Mouse (Mus musculus) heart, postnatal 0 days (tissue): ENCODE measurements at regions not wholly inside any gene's neighbourhood (a gene's known extent, or its start where the extent isn't known, plus 50 kb on each side); places are given as distances from the start of the nearest gene placed in this dataset.

ENCODE experiments used
- ATAC-seq: fragments of 200-750 bp; cut with Nextera tagmentation; 2 replicates; pipeline ENCODE4 v1.8.0; 2017; ENCODE audit warnings: low read depth, moderate number of reproducible peaks, moderate library complexity; ENCODE audit not compliant: insufficient read depth
- DNase-seq: peaks from one replicate; pipeline ENCODE4 v3.0.0-alpha.2; 2016; ENCODE audit warnings: low spot score
- H3K27ac ChIP-seq: fragments of 300-500 bp; sonication (generic); 2 replicates; pipeline ENCODE4 v1.5.1; 2014; ENCODE audit warnings: low read depth, mild to moderate bottlenecking
- H3K27me3 ChIP-seq: fragments of 300-500 bp; sonication (generic); 2 replicates; pipeline ENCODE4 v1.6.1; 2014; ENCODE audit warnings: low read length, mixed read lengths; ENCODE audit not compliant: control insufficient read depth, insufficient read depth
- H3K36me3 ChIP-seq: fragments of 300-500 bp; sonication (generic); replicated peaks from 2 replicates; pipeline ENCODE4 v1.6.1; 2014; ENCODE audit warnings: low read length, mixed read lengths; ENCODE audit not compliant: control insufficient read depth, insufficient read depth
- H3K4me1 ChIP-seq: fragments of 300-500 bp; sonication (generic); 2 replicates; pipeline ENCODE4 v1.6.1; 2014; ENCODE audit warnings: antibody characterized with exemption; ENCODE audit not compliant: control insufficient read depth, insufficient read depth
- H3K4me2 ChIP-seq: fragments of 300-500 bp; sonication (generic); 2 replicates; pipeline ENCODE4 v1.6.1; 2014; ENCODE audit warnings: low read depth, mild to moderate bottlenecking, low read length, moderate library complexity
- H3K4me3 ChIP-seq: fragments of 300-500 bp; sonication (generic); 2 replicates; pipeline ENCODE4 v1.5.1; 2014; ENCODE audit warnings: low read depth, low read length
- H3K9ac ChIP-seq: fragments of 300-500 bp; sonication (generic); replicated peaks from 2 replicates; pipeline ENCODE4 v1.6.1; 2014; ENCODE audit warnings: low read depth, low read length, mixed read lengths
- H3K9me3 ChIP-seq: fragments of 300-500 bp; sonication (generic); replicated peaks from 2 replicates; pipeline ENCODE4 v1.6.1; 2016; ENCODE audit warnings: low read length; ENCODE audit not compliant: control insufficient read depth
- CTCF ChIP-seq: IDR thresholded peaks from 2 replicates; pipeline ENCODE4 v1.5.1; 2016; ENCODE audit warnings: antibody characterized with exemption, control low read depth, low read depth
- EP300 ChIP-seq: IDR thresholded peaks from 2 replicates; pipeline ENCODE4 v1.6.1; 2016; ENCODE audit warnings: antibody characterized with exemption, low read depth
- WGBS: fragments of 180-500 bp; shearing (Covaris S2); extraction: QIAGEN DNeasy Blood & Tissue Kit; methylation state at CpG from one replicate; pipeline ENCODE4 v1.1.7; 2014; 5-methylcytosine and 5-hydroxymethylcytosine counted together

DNA sequence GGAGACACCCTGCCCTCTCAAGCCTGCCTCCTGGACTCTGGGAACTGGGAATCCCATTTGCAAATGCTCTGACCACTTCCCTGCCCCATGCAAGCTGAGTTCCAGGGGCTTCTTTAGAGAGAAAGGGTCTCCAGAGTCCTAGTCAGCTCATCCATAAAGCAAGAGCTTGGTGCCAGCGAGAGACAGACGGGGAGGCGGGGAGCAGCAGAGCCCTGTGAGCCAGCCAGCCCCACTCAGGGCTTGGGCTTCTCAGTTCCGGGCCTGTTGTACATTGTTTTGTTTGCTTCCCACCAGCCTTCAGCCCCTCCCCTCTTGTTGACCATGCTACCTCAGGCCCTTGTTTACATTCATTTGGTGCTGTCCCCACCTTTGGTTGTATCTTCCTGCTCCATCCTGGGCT, 143.9 kb upstream of the Thy1 start:
- H3K4me1 ChIP-seq, result peaks cover 21% of the 10 kb centered on the region
- DNase-seq (no peak), ATAC-seq (no peak)
- TF ChIP-seq EP300 (no peak), CTCF (no peak)
- H3K36me3 ChIP-seq, result no peaks in the 10 kb centered on the region
- no peak overlapping the region for H3K4me2 ChIP-seq
- no peak overlapping the region for H3K27ac ChIP-seq
- WGBS, result 50% methylated on average over 4 of the region's 4 CpGs
- H3K9me3 ChIP-seq, result no peaks in the 10 kb centered on the region
- H3K9ac ChIP-seq, result no peak overlapping the region
- no peaks in the 10 kb centered on the region for H3K27me3 ChIP-seq
- no peak overlapping the region for H3K4me3 ChIP-seq

DNA sequence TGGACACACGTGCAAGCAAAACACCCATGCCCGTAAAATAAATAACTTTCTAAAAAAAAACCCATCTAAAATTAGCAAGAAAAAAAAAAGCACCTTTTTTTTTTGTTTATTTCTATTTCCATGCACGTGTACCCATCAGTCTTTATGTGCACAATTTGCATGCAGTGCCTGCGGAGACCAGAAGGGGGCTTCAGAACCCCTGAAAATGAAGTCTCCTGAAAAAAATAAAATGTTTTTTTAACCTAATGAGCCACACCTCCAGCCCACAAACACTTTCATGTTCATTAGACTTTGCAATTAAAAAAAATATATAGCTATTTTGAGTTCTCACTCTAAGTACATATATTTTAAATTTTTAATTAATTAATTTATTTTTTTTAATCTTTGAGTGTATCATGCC, 134.9 kb upstream of the Thy1 start:
- ATAC-seq (no peak), DNase-seq (no peak)
- H3K9me3 ChIP-seq, result no peaks in the 10 kb centered on the region
- H3K9ac ChIP-seq, result no peak overlapping the region
- peaks cover 10% of the 10 kb centered on the region for H3K4me1 ChIP-seq
- no peak overlapping the region for H3K27ac ChIP-seq
- WGBS, result 78% methylated on average over 4 of the region's 4 CpGs
- no peaks in the 10 kb centered on the region for H3K36me3 ChIP-seq
- TF ChIP-seq EP300, result no peak
- no peak for TF ChIP-seq CTCF
- no peak overlapping the region for H3K4me2 ChIP-seq
- H3K4me3 ChIP-seq, result no peak overlapping the region
- no peaks in the 10 kb centered on the region for H3K27me3 ChIP-seq

DNA sequence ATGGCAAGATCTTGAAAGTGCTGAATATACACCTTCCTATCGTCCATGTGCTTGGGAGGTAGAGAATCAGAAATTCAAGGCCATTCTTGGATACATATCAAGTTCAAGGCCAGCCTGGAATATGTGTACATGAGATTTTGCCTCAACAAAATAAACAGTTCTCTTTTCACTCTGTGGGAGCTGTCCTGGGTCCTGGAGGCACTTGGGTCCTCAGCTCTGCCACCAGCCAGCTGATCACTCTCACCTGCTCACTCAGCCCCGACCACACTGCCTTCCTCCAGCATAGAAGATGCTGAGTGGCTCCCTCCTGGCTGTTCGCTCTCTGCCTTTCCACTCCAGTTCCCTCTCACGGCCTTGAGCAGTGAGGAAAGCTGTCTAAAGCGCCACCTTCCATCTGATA, 128.2 kb upstream of the Thy1 start:
- 57% methylated on average over 5 of the region's 5 CpGs for whole genome bisulfite sequencing
- DNase-seq (no peak), ATAC-seq (no peak)
- TF ChIP-seq EP300, result no peak
- TF ChIP-seq CTCF, result no peak
- peaks cover 34% of the 10 kb centered on the region; the same call in 1 of the 2 replicates for H3K27me3 ChIP-seq
- H3K4me1 ChIP-seq, result no peaks in the 10 kb centered on the region
- H3K36me3 ChIP-seq, result no peaks in the 10 kb centered on the region
- no peak overlapping the region for H3K9ac ChIP-seq
- H3K9me3 ChIP-seq, result no peaks in the 10 kb centered on the region
- no peak overlapping the region for H3K27ac ChIP-seq
- H3K4me2 ChIP-seq, result no peak overlapping the region
- H3K4me3 ChIP-seq, result no peak overlapping the region

DNA sequence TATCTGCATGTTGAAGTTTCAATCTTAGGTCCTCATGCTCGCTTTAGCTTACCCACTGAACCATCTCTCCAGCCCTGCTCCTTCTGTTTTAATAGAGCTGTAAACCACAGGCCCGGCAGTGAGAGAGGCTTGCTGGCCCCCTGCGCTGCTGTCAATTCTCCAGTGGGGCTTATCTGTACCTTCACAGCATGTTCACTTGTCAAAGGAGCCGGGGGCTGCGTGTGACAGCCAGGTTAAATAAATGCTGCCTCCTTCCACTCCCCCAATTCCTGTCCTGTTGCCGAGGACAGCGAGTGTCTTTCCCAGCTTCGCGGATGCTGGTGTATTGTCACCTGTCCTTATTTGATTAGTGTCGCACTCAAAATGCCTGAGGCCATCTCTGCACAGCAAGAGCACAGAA, 125.7 kb upstream of the Thy1 start:
- H3K27ac ChIP-seq, result no peak overlapping the region
- H3K4me2 ChIP-seq, result no peak overlapping the region
- no peak for ATAC-seq
- H3K4me3 ChIP-seq, result no peak overlapping the region
- no peak for TF ChIP-seq CTCF
- no peak for TF ChIP-seq EP300
- H3K36me3 ChIP-seq, result no peaks in the 10 kb centered on the region
- no peak overlapping the region for H3K9ac ChIP-seq
- H3K27me3 ChIP-seq, result peaks cover 47% of the 10 kb centered on the region
- no peaks in the 10 kb centered on the region for H3K4me1 ChIP-seq
- 22% methylated on average over 10 of the region's 10 CpGs for WGBS
- H3K9me3 ChIP-seq, result no peaks in the 10 kb centered on the region
- DNase-seq, result no peak

DNA sequence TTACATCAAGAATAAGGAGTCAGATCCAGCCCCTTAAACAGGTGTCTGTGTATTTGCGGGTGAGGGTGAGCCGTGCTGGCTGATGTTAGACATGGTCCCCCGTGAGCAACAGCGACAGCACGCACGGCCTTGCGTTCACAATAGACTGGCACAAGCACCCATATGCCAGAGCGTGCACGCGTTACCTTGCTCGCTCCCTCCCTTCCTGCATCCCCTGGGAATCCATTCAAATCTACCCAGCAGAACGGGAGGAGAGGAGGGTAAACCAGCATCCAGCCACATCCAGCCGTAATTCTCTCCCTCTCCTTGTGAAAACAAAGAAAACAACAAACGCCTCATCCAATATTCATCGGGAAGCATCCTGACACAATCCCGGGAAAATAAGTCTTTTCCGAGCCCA, 124.2 kb upstream of the Thy1 start:
- DNase-seq, result no peak
- ATAC-seq, result no peak
- Histone ChIP-seq H3K27ac (no peak overlapping the region), H3K4me1 (no peaks in the 10 kb centered on the region), H3K4me2 (no peak overlapping the region), H3K27me3 (peaks cover 57% of the 10 kb centered on the region), H3K9ac (no peak overlapping the region), H3K4me3 (no peak overlapping the region), H3K36me3 (no peaks in the 10 kb centered on the region), H3K9me3 (no peaks in the 10 kb centered on the region)
- 82% methylated on average over 17 of the region's 17 CpGs for WGBS
- TF ChIP-seq CTCF (no peak), EP300 (no peak)

DNA sequence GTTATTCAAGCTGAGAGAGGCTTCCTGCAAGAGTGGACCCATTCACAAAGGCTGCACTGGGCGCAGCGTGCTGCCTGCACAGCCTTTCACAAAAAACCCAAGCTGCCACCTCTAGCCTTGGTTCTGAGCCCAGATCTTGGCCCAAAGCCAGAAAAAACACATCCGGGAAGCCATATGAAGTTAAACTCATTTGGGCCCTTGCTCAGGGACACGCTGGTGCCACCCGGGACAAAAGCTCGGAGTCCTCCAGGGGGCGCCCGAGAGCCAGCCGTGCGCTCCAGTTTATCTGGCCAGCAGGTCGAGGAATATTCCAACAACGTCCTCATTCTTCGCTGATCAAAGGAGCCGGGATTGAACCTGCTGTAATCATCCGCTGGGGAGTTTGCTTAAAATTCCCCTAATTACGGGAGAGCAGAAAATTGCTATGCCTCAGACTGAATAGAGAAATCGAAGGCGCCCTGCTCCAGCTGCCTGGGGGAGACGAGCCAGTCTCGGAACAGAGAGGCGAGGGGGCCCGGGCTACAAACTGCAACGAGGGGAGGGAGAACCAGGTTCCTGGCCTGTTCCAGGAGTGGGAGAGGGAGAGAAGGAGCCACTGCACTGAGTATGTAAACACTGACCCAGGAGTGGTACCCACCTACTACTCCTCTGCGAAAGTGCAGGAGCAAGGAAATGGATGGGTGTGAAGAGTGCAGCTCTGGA, 123.0 kb upstream of the Thy1 start:
- Histone ChIP-seq H3K27ac (no peak overlapping the region), H3K4me1 (no peaks in the 10 kb centered on the region), H3K4me2 (no peak overlapping the region), H3K4me3 (no peak overlapping the region), H3K9ac (no peak overlapping the region), H3K36me3 (no peaks in the 10 kb centered on the region), H3K27me3 (peaks cover 57% of the 10 kb centered on the region), H3K9me3 (no peaks in the 10 kb centered on the region)
- peak; percentile 28 for DNase-seq
- WGBS, result 14% methylated on average over 24 of the region's 24 CpGs
- peak; percentile 33 for ATAC-seq
- TF ChIP-seq CTCF, result peak; percentile 75
- TF ChIP-seq EP300, result no peak
